Mouse (Mus musculus) kidney, adult 2 months (tissue): ENCODE data around the gene Esp8. TPM values are rescaled to one million over a fixed set of nuclear protein-coding genes. Genes with fewer than 3 reads are reported as not detected.
"Not testable (repeated sequence)": the region's sequence is repeated elsewhere in the genome, so short reads cannot be mapped to it uniquely, and the experiment has no call there.

Experiments
- DNase-seq: peaks from one replicate; pipeline ENCODE4 v3.0.0; 2021
- H3K27ac ChIP-seq: fragments of 200-500 bp; 2 replicates; pipeline ENCODE4 v1.5.1; 2012; ENCODE audit warnings: low read depth, low read length, control low read depth, inconsistent platforms; ENCODE audit not compliant: insufficient read depth
- H3K27me3 ChIP-seq: fragments of 200-500 bp; replicated peaks from 2 replicates; pipeline ENCODE4 v1.6.1; 2012; ENCODE audit warnings: mild to moderate bottlenecking, moderate library complexity, low read length, inconsistent platforms; ENCODE audit not compliant: control insufficient read depth, insufficient read depth
- H3K36me3 ChIP-seq: fragments of 200-500 bp; 2 replicates; pipeline ENCODE4 v1.6.1; 2012; ENCODE audit warnings: mild to moderate bottlenecking, moderate library complexity, low read length, inconsistent platforms; ENCODE audit not compliant: control insufficient read depth, insufficient read depth
- H3K4me1 ChIP-seq: fragments of 200-500 bp; 2 replicates; pipeline ENCODE4 v1.6.1; 2011; ENCODE audit warnings: low read length; ENCODE audit not compliant: control insufficient read depth, insufficient read depth
- H3K4me3 ChIP-seq: fragments of 200-500 bp; 2 replicates; pipeline ENCODE4 v1.5.1; 2011; ENCODE audit warnings: mild to moderate bottlenecking, low read depth, low read length, control low read depth; ENCODE audit not compliant: insufficient read depth
- CTCF ChIP-seq: fragments of 200-500 bp; conservative IDR thresholded peaks from 2 replicates; pipeline ENCODE4 v1.5.1; 2011; ENCODE audit warnings: low read depth, mild to moderate bottlenecking, control low read depth, low read length, moderate library complexity, mixed read lengths; ENCODE audit not compliant: insufficient read depth, insufficient read length
- POLR2A ChIP-seq: fragments of 200-500 bp; IDR thresholded peaks from one replicate; pipeline ENCODE4 v1.6.1; 2011; ENCODE audit warnings: low read depth, low read length, control low read depth
- WGBS: fragments of 180-500 bp; shearing (Covaris S2); methylation state at CpG from one replicate; pipeline ENCODE4 v1.1.7; 2018; 5-methylcytosine and 5-hydroxymethylcytosine counted together
- polyA plus RNA-seq: library from polyadenylated mRNA; depleted of rRNA; stranded (reverse); fragments of >200 nt; gene quantifications from 2 replicates; pipeline ENCODE4 v1.2.3, GENCODE M21; 2012; rRNA removed

Gene Esp8
- not detected in 2 replicates for polyA plus RNA-seq

DNA sequence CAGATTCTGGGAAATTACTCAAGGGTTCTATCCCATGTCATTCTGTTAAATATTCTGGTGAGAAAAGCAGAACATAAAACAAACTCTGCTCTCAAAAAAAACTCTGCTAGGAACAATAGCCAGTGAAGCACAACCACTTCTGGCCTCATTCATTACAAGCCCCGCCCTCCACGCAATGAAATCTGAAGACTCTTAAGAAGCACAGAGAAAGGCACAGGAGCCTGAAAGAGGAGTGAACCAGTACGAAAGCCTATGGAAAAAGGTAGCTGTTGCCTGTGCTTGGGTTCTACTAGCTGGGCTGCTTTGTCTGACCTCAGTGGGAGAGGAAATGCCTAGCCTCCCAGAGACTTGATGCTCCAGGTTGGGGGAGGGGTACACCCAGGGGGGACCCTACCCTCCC is at the start of gene Esp8:
Gene Esp8, plus strand, starts transcription at position 205 of the 400 bp plus-strand sequence.
- WGBS, result 38% methylated on average over 3 of the region's 3 CpGs
- Histone ChIP-seq H3K27ac (no peak within 1 kb of the TSS), H3K4me1 (no peaks in the 10 kb centered on the region), H3K36me3 (no peaks in the 10 kb centered on the region), H3K4me3 (no peak within 1 kb of the TSS), H3K27me3 (no peaks in the 10 kb centered on the region)
- TF ChIP-seq POLR2A (no peak), CTCF (no peak)
- no peak for DNase-seq

DNA sequence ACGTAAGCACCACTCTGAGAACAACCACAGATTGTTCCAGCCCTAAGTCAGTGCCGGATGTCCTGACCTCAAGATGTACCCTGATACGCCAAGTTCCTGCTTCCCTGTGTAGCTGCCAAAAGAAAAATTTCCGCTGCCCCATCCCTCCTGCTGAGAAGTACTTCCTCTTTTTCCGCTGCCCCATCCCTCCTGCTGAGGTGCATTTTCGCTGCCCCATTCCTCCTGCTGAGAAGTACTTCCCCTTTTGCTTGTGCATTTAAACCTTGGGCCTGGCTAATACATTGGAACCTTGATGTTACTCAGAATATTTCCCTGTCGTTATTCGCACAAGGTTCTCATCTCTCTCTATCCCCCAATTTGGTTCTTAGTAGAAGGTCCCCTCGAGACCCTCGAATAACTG is 36.3 kb upstream of the Esp8 start:
- H3K27ac ChIP-seq, H3K4me1 ChIP-seq, H3K36me3 ChIP-seq, DNase-seq, H3K27me3 ChIP-seq, H3K4me3 ChIP-seq: not testable (repeated sequence)
- 81% methylated on average over 10 of the region's 10 CpGs for WGBS

DNA sequence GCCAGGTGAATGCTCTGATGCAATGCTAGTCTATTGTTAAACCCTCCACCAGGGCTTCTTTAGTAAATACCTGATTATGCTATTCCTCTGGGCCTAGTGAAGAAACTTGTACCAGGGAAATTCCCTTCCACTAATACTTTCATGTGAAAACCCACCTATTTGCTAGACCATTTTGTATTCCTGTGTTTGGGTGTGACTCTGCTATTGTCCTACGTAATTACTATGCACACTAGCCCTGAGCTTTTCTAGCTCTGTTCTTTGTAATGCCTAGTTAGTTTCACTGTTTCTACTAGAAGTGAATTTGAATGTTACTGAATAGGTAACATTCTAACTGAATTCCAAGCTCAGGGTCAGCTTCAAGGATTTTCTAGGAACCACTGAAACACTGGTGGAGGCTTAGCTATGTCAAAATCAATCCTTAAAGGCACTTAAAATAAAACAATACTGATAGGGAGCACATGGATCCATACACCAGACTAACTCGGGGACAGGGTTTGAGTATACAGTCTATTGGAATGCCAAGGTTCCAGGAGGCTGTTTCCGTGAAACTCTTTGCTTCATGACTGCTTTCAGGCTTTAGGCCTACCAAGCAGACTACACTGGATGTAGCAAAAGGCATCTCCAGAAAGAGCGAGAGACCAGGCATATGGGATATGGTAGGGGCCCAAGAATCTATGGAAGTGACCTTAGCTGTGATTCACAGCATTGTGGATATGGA is 24.2 kb upstream of the Esp8 start:
- not testable (repeated sequence) for H3K4me1 ChIP-seq, H3K36me3 ChIP-seq, H3K4me3 ChIP-seq, H3K27me3 ChIP-seq, DNase-seq, H3K27ac ChIP-seq
- 87% methylated on average over 4 of the region's 4 CpGs for WGBS

DNA sequence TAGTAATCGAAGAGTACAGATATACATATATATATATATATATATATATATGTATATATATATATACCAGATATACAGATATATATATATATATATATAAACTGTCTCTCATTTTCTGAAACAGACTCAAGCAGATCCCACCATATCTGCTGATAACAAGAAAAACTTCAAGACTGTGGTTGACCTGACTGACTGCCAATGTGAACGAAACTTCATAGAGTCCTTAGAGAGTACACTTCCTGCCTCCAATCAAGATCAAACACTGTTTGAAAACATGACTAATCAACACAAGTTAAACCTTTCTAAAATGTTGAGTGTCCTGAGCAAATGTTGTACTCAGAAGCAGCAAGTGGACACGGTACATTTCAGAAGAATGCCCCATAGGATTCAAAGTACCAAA is 10.0 kb downstream of the Esp8 start:
- Histone ChIP-seq H3K27ac (no peak overlapping the region), H3K27me3 (no peaks in the 10 kb centered on the region), H3K36me3 (no peaks in the 10 kb centered on the region), H3K4me1 (no peaks in the 10 kb centered on the region), H3K4me3 (no peak overlapping the region)
- no peak for DNase-seq
- WGBS, result 76% methylated on average over 3 of the region's 3 CpGs
- TF ChIP-seq CTCF (no peak), POLR2A (no peak)

DNA sequence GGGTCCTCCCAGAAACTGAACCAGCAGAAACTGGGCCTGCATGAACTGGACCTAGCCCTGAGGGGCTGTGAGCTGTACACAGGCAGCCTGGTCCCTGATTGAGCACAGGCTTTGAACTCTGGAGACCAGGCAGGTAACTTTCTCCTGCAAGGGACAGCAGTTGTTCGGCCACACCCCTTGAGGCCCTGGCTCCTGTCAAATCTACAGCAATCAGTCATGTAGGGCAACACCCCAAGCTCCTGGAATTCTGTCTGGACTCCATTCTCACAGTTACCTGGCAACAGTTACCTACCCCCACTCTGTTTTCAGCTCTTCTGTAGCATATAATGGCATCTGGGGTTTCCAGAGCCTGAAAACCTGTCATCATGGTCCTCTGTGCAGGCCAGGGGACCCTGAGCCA is 11.3 kb downstream of the Esp8 start:
- Histone ChIP-seq H3K27me3 (no peaks in the 10 kb centered on the region), H3K36me3 (no peaks in the 10 kb centered on the region), H3K27ac (no peak overlapping the region), H3K4me1 (no peaks in the 10 kb centered on the region), H3K4me3 (no peak overlapping the region)
- TF ChIP-seq POLR2A (no peak), CTCF (no peak)
- DNase-seq, result no peak
- 100% methylated on average over 1 of the region's 1 CpGs for WGBS

DNA sequence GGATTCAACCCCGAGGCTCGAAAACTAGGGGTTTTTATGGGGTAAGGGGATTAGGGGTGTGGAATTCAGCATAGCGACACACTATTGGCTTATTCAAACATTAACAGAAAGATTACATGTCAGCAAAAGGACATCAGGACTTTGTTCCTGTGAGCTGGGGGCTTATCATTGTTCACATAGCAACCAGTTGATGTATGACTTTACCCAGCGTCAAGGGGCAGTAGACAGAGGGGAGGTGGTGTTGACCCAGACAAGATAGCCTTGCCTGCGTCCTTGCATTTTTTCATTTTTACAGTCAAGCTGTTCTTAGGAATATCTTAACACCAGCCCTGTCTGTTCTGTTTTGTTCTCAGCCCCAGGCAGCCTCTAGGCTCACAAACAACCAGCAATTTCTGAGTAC is 27.2 kb downstream of the Esp8 start:
- H3K27me3 ChIP-seq, result not testable (repeated sequence)
- WGBS, result 51% methylated on average over 5 of the region's 5 CpGs

DNA sequence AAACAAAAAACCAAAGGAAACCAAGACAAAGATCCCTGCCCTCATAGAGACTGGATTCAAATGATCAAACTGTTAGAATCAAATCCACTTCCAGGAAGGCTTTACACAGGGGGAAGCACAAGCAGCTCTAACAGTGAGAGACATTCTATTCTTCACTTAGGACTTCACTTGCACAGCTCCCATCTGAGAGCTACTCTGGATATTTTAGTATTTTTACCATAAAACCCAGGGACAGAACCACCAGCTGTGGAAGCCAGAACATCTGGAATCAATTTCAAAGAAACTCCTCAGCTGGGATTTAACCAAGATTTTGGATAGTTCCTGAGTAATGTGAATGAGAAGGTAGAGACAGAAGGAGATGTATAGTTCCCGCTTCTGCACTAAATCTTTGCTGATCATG is 33.6 kb downstream of the Esp8 start:
- no peak for DNase-seq
- no peaks in the 10 kb centered on the region for H3K4me1 ChIP-seq
- no peak for TF ChIP-seq CTCF
- TF ChIP-seq POLR2A, result no peak
- WGBS, result 83% methylated on average over 1 of the region's 1 CpGs
- H3K36me3 ChIP-seq, result no peaks in the 10 kb centered on the region
- no peaks in the 10 kb centered on the region for H3K27me3 ChIP-seq
- no peak overlapping the region for H3K27ac ChIP-seq
- H3K4me3 ChIP-seq, result no peak overlapping the region

More for the DNA sequence above, 27.2 kb downstream of the Esp8 start:
- H3K4me1 ChIP-seq, H3K4me3 ChIP-seq, H3K27ac ChIP-seq, DNase-seq, H3K36me3 ChIP-seq: not testable (repeated sequence)

DNA sequence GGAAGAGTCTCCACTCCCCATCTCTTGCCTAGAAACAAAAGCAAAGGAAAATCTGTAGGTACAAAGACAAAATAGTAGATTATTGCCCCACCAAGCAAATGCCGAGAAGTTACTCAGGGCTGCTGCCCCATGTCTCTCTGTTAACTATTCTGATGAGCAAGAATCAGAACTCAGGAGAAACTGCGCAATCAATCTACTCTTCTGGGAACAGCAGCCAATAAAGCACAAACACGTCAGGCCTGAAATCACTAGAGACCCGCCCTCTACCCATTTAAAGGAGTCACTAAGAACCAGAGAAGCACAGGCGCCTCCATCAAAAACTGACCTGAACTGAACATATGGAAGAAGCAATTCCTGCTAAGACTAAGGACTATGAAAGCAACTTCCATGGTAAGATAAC is 41.4 kb downstream of the Esp8 start, which contains the start of gene Esp6:
Gene Esp6, plus strand, starts transcription at position 301 of the 400 bp plus-strand sequence.
- WGBS, result 76% methylated on average over 5 of the region's 5 CpGs
- Histone ChIP-seq H3K27me3 (no peaks in the 10 kb centered on the region), H3K27ac (no peak within 1 kb of the TSS), H3K4me3 (no peak within 1 kb of the TSS), H3K36me3 (no peaks in the 10 kb centered on the region), H3K4me1 (no peaks in the 10 kb centered on the region)
- no peak for DNase-seq
- TF ChIP-seq POLR2A (no peak), CTCF (no peak)

Other genes starting within 250 kb of the Esp8 start
- 0.05 TPM in 1 of 2 replicates, not detected in the other for gene Crisp1, start 200.8 kb upstream of the Esp8 start, polyA plus RNA-seq
- not detected in 2 replicates for gene Esp6, start 41.5 kb downstream of the Esp8 start, polyA plus RNA-seq
- not detected in 2 replicates for gene Esp4, start 78.6 kb downstream of the Esp8 start, polyA plus RNA-seq
- not detected in 2 replicates for gene Esp3, start 112.1 kb downstream of the Esp8 start, polyA plus RNA-seq
- gene Esp1, start 207.1 kb downstream of the Esp8 start, polyA plus RNA-seq, result not detected in 2 replicates